Mouse (Mus musculus) embryonic facial prominence, embryonic 10.5 days (tissue): ENCODE results near the gene Vmn1r188. TPM values are rescaled to one million over a fixed set of nuclear protein-coding genes. Genes with fewer than 3 reads are reported as not detected.
"Not testable (repeated sequence)": the region's sequence is repeated elsewhere in the genome, so short reads cannot be mapped to it uniquely, and the experiment has no call there.

ENCODE experiments used
- DNase-seq: peaks from one replicate; pipeline ENCODE4 v3.0.0-alpha.2; 2017; ENCODE audit warnings: low spot score
- H3K27ac ChIP-seq: fragments of 300-500 bp; sonication (generic); replicated peaks from 2 replicates; pipeline ENCODE4 v1.5.1; 2016; ENCODE audit warnings: mild to moderate bottlenecking
- H3K27me3 ChIP-seq: fragments of 300-500 bp; sonication (generic); replicated peaks from 2 replicates; pipeline ENCODE4 v1.6.1; 2016; ENCODE audit warnings: low read depth, mild to moderate bottlenecking; ENCODE audit not compliant: poor library complexity, severe bottlenecking
- H3K36me3 ChIP-seq: fragments of 300-500 bp; sonication (generic); replicated peaks from 2 replicates; pipeline ENCODE4 v1.6.1; 2016; ENCODE audit warnings: mild to moderate bottlenecking, moderate library complexity
- H3K4me1 ChIP-seq: fragments of 300-500 bp; sonication (generic); 2 replicates; pipeline ENCODE4 v1.6.1; 2016
- H3K4me3 ChIP-seq: fragments of 300-500 bp; sonication (generic); 2 replicates; pipeline ENCODE4 v1.5.1; 2016; ENCODE audit warnings: mild to moderate bottlenecking, moderate library complexity
- H3K9me3 ChIP-seq: fragments of 300-500 bp; sonication (generic); 2 replicates; pipeline ENCODE4 v1.6.1; 2016; ENCODE audit warnings: mild to moderate bottlenecking
- whole genome bisulfite sequencing: fragments of 180-500 bp; shearing (Covaris S2); methylation state at CpG from one replicate; pipeline ENCODE4 v1.1.7; 2016; 5-methylcytosine and 5-hydroxymethylcytosine counted together
- polyA plus RNA-seq: library from polyadenylated mRNA; unstranded; fragments of >200 nt; fragmentation: Nextera tagmentation; extraction: Ambion mirVana; gene quantifications from 2 replicates; pipeline ENCODE4 v1.2.1, GENCODE M21; 2016

Vmn1r188 gene
- not detected in 2 replicates for polyA plus RNA-seq

DNA sequence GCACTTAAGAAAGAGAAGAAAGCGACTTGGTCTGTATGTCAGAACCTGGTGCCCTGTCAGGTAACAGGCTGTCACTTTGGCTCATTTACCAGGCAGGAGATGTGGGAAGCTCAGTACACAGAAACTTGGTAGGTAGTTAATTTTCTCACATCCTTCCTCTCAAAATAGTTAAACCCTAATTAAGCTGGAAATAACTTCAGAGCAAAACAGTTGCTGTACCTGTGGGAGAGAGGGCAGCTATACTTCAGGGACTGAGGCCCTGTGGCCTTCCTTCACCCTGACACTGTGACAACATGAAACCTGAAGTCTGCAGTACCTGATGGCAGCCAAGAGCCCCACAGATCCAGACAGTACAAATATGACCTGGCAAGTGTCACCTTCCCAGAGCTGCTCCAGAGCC lies at the start of gene Vmn1r188:
Vmn1r188 (plus strand) TSS at position 301 of the 400 bp plus-strand sequence.
- H3K9me3 ChIP-seq, H3K4me3 ChIP-seq, H3K27me3 ChIP-seq, H3K4me1 ChIP-seq, H3K36me3 ChIP-seq, DNase-seq, H3K27ac ChIP-seq: not testable (repeated sequence)
- WGBS: 83% methylated on average over 1 of the region's 1 CpGs

DNA sequence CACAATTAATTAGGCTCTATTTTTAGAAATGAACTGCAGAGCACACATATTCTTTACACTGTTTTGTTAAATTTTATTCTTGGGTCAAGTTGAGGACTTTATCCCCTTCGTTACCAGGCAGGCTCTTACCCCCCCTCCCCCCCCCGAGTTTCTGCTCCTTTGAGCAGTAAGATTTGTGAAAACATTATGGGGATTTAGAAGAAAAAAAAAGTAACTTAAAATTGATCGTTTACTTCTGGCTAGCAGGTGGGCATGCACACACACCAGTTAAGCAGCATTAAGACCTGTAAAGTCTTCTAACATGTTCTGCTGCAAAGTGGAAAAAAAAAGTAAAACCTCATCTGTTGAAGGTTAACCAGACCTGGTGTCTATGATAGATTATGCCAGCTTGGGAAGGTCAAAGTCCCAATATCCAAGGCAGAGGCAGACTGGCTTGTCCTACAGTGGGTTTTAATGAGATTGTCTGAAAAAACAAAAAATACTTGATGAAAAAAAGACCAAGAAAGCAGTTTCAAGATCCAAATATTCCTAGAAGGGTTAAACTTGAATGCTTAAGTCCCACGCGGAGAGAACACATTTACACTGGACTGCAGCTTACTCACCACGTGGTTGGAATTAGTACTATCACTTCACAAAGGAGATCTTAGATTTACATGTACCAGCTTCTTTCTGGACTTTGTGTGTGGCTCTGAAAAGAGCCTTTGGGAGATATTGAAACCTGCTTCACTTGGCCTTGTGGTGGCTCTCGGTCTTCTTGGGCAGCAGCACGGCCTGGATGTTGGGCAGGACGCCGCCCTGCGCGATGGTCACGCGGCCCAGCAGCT lies 49.6 kb upstream of the Vmn1r188 start:
- peak; percentile 46 for DNase-seq
- Histone ChIP-seq H3K27ac (peak overlapping the region; percentile 93), H3K27me3 (no peaks in the 10 kb centered on the region), H3K4me1 (peaks cover 22% of the 10 kb centered on the region), H3K9me3 (no peaks in the 10 kb centered on the region), H3K36me3 (no peaks in the 10 kb centered on the region), H3K4me3 (peak overlapping the region; percentile 62)
- under 1% methylated on average over 14 of the region's 14 CpGs for WGBS

DNA sequence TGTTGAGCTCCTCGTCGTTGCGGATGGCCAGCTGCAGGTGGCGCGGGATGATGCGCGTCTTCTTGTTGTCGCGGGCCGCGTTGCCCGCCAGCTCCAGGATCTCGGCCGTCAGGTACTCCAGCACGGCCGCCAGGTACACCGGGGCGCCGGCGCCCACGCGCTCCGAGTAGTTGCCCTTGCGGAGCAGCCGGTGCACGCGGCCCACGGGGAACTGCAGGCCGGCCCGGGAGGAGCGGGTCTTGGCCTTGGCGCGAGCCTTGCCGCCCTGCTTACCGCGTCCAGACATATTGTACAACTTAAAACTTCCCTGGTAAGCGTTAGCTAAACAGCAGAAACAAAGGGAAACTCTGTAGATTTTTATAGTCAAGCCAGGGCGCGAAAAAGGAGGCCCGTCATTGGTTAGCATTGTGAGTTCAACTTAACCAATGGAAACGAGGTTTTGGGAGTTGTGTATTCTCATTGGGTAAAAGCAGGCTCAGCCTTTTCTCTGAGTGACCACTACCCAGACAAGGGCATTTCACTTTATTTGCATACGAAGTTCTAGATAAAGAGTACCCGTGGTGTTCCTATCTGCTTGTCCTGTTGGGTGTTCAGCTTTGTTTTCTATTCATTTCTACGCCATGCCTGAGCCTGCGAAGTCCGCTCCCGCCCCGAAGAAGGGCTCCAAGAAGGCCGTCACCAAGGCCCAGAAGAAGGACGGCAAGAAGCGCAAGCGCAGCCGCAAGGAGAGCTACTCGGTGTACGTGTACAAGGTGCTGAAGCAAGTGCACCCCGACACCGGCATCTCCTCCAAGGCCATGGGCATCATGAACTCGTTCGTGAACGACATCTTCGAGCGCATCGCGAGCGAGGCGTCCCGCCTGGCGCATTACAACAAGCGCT lies 48.7 kb upstream of the Vmn1r188 start, which contains the start of the genes Hist1h2ah and Hist1h2bk:
Hist1h2ah (minus strand) TSS at position 302 of the 882 bp plus-strand sequence.
Hist1h2bk (plus strand) TSS at position 604 of the 882 bp plus-strand sequence.
- H3K36me3 ChIP-seq, H3K27me3 ChIP-seq, H3K9me3 ChIP-seq: not testable (repeated sequence)
- under 1% methylated on average over 32 of the region's 69 CpGs for WGBS
- Histone ChIP-seq H3K4me1 (peaks cover 26% of the 10 kb centered on the region), H3K4me3 (peak within 1 kb of the TSS; percentile 62), H3K27ac (peak within 1 kb of the TSS; percentile 93)
- DNase-seq: peak; percentile 87

DNA sequence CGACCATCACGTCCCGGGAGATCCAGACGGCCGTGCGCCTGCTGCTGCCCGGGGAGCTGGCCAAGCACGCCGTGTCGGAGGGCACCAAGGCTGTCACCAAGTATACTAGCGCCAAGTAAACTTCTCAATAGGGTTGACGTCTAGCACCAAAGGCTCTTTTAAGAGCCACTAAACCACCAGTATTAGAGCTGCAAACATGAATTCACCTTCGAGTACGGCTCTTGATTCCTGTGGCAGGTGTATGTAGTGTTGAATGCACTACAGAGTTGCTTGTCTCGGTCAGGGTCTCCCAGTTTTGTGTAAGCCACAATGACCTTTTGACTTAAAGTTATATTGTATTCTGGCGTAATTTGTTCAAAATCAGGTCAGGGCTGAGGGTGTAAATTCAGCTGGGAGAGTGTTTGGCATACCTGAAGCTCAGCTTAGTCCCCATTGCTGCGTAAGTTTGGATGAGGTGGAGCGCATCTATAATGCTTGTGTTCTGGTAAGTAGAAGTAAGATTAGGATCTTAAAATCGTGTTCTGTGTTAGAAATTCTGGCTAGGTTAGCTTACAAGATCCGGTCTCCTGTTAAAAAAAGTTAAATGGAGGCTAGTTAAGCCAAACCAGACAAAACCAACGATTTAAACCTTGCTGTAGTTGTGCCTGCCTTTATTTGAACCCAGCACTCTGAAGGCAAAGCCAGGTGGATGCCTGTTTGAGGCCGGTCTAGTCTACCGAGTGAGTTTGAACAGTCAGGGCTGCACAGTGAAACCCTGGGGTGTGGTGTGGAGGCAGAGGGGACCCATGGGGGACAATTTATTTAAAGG lies 47.9 kb upstream of the Vmn1r188 start:
- Histone ChIP-seq H3K27me3 (no peaks in the 10 kb centered on the region), H3K4me1 (peaks cover 26% of the 10 kb centered on the region), H3K4me3 (peak overlapping the region; percentile 61), H3K9me3 (no peaks in the 10 kb centered on the region), H3K36me3 (no peaks in the 10 kb centered on the region), H3K27ac (peak overlapping the region; percentile 91)
- 2% methylated on average over 22 of the region's 23 CpGs for whole genome bisulfite sequencing
- DNase-seq: peak; percentile 63

DNA sequence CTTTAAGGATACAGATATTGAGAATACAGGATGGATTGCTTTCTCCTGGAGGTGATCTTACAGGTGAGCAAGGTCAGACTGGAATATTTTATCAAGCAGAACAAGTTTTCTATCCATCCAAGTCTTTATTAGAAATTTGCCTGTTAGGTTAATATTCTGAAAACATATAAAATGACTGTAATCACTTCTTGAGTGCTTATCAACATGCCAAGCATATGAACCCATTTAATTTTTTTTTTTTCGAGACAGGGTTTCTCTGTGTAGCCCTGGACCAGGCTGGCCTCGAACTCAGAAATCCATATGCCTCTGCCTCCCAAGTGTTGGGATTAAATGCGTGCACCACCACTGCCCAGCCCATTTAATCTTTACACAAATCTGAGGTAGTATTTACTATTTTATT lies 47.3 kb upstream of the Vmn1r188 start:
- no peak for DNase-seq
- WGBS: 71% methylated on average over 3 of the region's 3 CpGs
- Histone ChIP-seq H3K9me3 (no peaks in the 10 kb centered on the region), H3K27me3 (no peaks in the 10 kb centered on the region), H3K36me3 (no peaks in the 10 kb centered on the region), H3K4me3 (peak overlapping the region; percentile 61), H3K27ac (peak overlapping the region; percentile 91), H3K4me1 (peaks cover 28% of the 10 kb centered on the region)

DNA sequence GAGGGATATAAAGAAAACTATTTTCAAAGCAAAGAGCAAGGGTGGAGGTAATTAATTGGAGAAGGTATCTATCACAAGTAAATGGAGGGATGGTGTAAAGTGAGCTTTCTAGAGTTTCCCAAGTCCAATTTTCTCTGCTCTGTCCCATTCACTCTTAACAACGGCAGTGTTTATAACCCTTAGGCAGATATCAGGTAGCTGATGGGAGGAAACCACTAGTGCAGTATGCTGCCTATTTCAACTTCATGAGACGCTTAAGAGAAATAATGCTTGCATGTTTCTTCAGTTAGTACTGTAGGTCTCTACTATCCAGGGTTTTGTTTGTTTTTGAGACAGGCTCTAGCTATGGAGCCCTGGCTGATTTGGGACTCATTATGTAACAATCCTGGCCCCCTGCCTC lies 46.8 kb upstream of the Vmn1r188 start:
- WGBS: 69% methylated on average over 2 of the region's 2 CpGs
- Histone ChIP-seq H3K27ac (peak overlapping the region; percentile 91), H3K9me3 (no peaks in the 10 kb centered on the region), H3K27me3 (no peaks in the 10 kb centered on the region), H3K36me3 (no peaks in the 10 kb centered on the region), H3K4me3 (peak overlapping the region; percentile 61; the same call in 1 of the 2 replicates), H3K4me1 (peaks cover 31% of the 10 kb centered on the region)
- no peak for DNase-seq

DNA sequence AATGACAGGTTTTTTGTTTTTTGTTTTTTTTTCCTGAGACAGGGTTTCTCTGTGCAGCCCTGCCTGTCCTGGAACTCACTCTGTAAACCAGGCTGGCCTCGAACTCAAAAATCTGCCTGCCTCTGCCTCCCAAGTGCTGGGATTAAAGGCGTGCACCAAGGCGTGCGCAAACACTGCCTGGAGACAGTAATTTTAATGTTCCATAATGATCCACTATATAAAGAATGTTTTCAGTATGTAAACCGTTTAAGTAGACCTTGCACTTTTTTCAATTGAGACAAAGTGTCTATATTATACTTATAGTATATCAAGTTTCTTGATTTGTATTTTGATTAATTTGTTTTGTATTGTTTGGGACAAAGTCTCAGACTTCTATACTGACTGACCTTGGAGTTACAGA lies 44.9 kb upstream of the Vmn1r188 start:
- H3K4me3 ChIP-seq: peak overlapping the region; percentile 63
- WGBS: 70% methylated on average over 5 of the region's 5 CpGs
- H3K9me3 ChIP-seq: no peaks in the 10 kb centered on the region
- peaks cover 20% of the 10 kb centered on the region for H3K4me1 ChIP-seq
- no peak for DNase-seq
- H3K36me3 ChIP-seq: no peaks in the 10 kb centered on the region
- no peaks in the 10 kb centered on the region for H3K27me3 ChIP-seq
- peak overlapping the region; percentile 94 for H3K27ac ChIP-seq

DNA sequence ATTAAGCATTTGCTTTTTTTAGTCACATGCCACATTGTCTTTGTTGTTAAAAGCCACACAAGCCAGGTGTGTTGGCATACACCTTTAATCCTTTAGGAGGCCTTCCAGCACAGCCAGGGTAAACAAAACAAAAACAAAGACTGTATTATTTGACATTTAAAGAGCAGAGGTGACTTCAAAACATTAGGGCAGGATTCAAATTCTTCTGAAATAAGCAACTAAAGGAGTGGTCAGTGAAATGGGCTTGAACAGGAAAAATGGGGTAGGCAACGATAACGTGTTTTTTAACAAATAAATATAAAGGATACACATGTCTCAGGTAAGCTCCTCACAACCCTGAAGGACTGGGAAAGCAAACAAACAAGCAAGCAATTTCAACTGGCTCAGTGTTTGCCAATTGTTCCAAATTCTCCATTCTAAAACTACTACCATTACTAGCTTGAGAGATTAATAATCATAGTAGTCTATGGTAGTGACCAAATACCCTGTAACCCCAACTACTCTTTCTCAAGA lies 44.2 kb upstream of the Vmn1r188 start:
- no peaks in the 10 kb centered on the region for H3K9me3 ChIP-seq
- 8% methylated on average over 2 of the region's 2 CpGs for WGBS
- no peak for DNase-seq
- H3K4me1 ChIP-seq: peaks cover 22% of the 10 kb centered on the region
- H3K36me3 ChIP-seq: no peaks in the 10 kb centered on the region
- peak overlapping the region; percentile 63 for H3K4me3 ChIP-seq
- H3K27ac ChIP-seq: peak overlapping the region; percentile 94
- H3K27me3 ChIP-seq: no peaks in the 10 kb centered on the region

DNA sequence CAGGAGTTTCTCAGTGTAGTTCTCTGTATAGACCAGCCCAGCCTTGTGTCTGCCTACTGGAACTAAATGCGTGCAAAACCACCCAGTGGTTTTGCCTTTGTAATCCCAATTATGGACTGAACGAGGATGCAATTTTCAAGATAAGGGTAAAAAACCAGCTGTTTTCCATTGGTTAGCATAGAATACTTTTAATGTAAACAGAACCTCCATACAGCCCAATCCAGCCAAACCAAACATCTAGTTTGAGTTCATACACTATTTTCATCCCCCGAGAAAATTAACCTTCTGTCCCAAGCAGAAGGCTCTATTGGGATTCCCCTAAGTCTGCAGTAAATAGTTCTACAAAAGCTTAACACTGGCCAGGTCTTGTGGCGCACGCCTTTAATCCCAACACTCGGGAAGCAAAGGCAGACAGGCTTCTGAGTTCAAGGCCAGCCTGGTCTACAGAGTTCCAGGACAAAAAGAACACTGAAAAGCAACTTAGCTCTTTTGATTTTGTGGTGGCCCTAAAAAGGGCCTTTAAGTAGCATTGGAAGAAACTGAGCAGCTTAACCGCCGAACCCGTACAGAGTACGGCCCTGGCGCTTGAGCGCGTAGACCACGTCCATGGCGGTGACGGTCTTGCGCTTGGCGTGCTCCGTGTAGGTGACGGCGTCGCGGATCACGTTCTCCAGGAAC lies 43.6 kb upstream of the Vmn1r188 start:
- Histone ChIP-seq H3K27ac (peak overlapping the region; percentile 94), H3K4me1 (peaks cover 22% of the 10 kb centered on the region), H3K27me3 (no peaks in the 10 kb centered on the region), H3K9me3 (no peaks in the 10 kb centered on the region), H3K4me3 (peak overlapping the region; percentile 63), H3K36me3 (no peaks in the 10 kb centered on the region)
- under 1% methylated on average over 24 of the region's 24 CpGs for WGBS
- DNase-seq: peak; percentile 62

DNA sequence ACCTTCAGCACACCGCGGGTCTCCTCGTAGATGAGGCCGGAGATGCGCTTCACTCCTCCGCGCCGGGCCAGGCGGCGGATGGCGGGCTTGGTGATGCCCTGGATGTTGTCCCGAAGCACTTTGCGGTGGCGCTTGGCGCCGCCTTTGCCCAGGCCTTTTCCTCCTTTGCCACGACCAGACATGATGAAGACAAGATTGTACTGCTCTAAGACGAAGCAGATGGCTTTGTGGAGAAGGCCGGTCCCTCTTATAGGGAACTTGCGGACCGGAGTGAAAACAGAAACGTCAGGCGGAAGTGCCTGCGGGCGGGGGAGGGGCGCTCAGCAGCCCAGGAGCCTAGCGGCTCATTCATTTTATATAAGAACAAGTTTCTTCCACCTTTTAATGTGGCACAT lies 43.1 kb upstream of the Vmn1r188 start, which contains the start of gene Hist1h4i:
Hist1h4i (minus strand) TSS at position 221 of the 395 bp plus-strand sequence.
- DNase-seq: peak; percentile 94
- under 1% methylated on average over 27 of the region's 27 CpGs for WGBS
- not testable (repeated sequence) for H3K9me3 ChIP-seq, H3K27me3 ChIP-seq, H3K36me3 ChIP-seq
- Histone ChIP-seq H3K27ac (peak within 1 kb of the TSS; percentile 94), H3K4me1 (peaks cover 22% of the 10 kb centered on the region), H3K4me3 (peak within 1 kb of the TSS; percentile 63)
